Mouse (Mus musculus) urinary bladder, postnatal 10 days (tissue): ENCODE measurements around the gene Mier3.
"Not testable (repeated sequence)": the region's sequence is repeated elsewhere in the genome, so short reads cannot be mapped to it uniquely, and the experiment has no call there.

ENCODE experiments used
- DNase-seq: peaks from one replicate; pipeline ENCODE4 v3.0.0; 2022; ENCODE audit warnings: low spot score

Mier3 gene

DNA sequence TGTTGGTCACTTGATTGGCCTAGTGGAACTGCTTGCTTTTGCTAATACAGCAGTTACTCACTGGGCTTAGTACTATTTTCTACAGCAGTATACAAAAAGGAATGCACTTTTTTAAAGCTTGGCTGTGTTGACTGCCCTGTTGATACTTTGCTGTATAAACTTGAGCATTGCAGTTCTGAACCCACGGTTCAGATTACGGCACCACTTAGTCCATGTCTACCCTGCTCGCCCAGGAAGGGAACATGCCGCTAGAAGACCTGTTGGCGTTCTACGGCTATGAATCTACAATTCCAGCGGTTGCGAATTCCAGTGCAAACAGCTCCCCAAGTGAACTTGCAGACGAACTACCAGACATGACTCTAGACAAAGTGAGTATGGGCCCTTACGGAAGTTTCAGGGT, 22.6 kb downstream of the Mier3 start:
- DNase-seq = no peak

DNA sequence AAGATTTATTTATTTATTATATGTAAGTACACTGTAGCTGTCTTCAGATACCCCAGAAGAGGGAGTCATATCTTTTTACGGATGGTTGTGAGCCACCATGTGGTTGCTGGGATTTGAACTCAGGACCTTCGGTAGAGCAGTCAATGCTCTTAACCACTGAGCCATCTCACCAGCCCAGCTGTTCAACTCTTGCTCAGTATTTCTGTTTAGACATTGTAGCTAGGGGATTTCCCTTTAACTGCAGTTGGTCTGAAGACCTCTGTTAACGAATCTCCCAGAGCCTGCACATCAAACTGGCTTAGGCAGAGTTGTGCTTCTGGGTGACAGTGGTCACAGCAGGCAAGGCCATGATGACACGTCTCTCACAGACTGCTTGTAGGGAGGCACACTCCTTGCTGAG, 23.2 kb downstream of the Mier3 start:
- DNase-seq = not testable (repeated sequence)

DNA sequence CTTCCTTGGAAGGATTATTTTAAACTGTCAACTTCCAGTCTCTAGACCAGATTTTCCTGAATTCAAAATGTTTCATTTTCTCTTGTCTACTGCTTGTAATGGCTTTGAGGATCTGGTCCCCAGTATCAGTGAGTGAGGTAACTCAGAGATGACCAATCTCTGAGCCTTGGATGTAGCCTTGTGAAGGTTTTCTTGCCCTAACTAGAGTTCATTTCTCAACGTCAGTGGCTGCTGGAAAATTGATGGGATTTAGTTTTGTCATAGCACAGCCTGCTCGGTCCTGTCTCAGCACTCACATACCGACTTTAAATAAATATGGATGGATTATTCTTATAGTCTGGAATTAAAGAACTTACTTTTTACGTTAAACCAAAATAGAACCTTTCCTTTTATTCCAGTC, 29.8 kb downstream of the Mier3 start:
- DNase-seq = no peak

DNA sequence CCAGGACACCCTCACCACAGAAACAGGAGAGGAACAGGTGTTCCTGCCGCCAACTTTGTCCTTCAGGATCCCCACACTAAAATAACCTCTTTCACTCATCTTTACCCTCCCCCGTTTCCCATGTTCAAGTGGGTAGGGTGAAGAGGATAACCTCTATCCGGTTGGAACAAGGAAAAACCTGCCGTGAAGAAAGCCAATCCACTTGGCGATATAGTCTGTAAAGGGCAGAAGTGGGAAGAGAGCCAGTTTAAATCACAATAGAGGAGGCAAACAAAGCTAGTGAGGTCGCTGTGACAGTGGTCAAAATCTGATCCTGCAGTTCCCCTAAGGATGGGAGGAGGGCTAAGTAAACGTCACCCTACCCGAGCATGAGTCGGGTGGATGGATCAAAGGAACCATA, 38.9 kb downstream of the Mier3 start:
- no peak for DNase-seq

DNA sequence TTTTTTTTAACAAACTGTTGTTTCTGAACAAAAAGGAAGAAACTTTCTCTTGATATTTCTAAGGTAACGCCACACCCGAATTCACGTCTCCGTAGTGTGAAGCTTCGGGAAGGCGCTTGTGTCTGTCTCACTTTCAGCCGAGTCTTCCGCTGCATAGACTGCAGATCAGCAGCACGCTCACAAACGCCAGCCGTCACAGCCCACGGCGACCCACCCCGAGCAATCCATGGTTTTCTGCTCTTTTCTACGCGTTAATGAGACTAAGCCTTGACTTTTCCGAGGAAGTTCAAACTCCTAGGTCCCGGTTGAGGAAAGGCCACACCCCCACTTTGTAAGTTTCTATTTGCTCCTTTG, 44.0 kb downstream of the Mier3 start:
- DNase-seq = no peak

DNA sequence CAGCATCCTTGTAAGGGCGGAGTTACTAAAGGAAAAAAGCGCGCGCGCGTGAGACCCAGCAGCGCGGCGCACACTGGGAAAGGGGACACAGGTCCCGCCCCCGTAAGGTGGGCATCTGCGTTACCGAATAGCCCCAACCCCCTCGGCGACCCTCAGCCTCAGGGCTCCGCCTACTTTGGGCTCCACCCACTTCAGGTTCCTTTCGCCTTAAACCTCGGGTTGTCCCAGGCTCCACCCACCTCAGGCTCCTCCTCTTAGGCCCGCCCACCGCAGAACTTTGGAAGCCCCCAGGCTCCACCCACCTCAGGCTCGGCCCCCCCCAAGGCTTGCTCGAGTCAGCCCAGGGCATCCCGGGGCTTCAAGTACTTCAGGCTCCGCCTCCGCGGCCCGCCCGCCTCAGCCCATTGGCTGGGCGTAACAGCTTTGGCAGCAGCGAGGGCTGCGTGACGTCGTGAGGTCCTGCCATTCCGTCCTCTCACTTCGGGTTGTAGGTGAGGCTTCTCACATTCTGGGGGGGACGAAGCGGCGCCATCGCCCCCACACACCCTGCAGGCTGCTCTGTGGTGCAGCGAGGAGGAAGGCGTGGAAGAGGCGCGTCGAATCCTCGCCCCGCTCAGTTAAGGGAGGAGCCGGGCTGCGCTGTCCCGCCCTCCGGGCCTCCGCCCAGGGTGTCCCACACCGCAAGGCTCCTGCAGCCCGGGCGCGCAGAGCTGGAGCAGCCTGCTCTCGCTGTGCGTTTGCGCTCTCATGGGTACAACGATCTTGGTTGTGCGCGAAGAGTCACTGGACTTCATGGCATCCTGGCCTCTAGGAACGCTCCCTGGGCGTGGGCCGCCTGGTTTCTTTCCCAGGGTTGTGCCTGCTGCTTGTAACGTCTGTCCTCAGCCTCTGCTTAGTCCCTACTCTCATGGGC, 44.6 kb downstream of the Mier3 start:
- peak; percentile 77 for DNase-seq

DNA sequence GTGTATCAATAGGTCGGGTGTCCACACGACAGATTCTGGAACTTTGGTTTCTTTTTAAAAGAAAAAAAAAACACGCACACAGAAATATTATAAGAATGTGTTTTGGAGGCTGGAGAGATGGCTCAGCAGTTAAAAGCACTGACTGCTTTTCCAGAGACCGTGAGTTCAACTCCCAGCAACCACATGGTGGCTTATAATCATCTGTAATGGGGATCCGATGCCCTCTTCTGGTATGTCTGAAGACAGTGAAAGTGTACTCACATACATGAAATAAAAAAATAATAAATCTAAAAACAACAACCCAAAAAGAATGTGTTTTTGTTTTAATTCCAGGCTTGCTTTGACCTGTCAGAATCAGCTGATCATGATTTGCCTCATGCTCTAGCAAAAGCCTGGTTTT, 46.1 kb downstream of the Mier3 start:
- DNase-seq = no peak

DNA sequence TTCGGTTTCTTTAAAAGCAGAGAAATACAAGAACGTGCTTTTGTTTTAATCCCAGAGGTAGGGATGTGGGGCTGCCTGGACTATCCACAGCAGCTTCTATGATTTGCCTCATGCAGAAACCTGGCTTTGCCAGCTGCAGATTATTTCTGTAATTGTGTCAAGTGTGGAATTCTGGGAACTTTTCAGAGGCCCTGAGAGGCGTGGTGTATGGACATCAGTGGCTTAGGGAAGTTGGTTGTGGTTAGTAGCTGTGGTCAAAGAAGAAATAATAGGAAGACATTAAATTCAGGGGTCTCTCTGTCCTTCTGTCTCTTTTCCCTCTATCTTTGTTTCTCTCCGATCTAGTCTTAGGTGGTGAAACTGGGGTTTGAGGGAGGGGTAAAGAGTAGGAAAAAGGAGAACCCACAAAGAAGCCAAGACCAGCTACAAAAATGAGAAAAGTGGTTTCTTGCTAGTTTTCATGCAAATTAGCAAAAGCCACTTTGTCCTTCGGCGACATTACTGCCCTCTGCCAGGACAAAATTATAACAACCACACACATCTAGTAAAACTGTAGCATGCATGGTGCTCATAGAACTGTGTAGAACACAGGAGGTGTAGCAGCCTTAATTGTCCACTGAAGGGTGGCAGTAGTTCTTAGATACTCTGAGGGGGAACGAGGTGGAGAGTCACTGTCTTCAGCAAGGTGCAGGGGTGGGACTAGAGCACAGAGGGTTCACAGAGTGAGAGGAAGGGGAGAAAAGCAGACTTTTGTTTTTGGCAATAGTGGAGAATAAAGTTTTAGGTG, 60.6 kb downstream of the Mier3 start:
- DNase-seq = no peak

DNA sequence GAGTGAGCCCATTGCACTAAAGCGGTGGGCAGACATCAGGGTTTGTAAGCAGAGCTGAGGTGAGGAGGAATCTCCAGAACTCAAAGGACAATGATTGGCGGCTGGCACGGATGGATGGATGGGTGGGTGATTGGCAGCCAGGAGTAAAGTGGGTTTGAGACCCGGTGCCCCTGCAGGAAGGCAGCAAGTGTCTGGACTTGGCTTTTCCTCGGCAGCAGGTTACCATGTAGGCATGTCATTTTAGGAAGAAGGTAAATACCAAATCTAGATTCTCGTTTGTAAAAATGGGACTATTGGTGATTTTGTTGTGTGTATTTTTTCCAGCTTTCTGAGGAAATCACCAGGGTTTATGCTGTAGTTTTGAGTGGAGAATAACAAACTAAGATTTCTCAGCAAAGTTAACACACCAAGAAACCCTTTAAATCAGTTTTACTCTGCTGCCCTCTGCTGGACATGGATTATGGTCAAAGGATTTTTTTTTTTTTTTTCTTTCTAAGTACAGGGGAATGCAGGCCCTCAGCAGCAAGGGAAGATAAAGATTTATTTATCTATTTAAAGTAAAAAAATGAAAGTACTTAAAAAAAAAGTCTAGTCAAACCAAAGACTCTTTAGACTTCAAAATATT, 61.3 kb downstream of the Mier3 start:
- no peak for DNase-seq

DNA sequence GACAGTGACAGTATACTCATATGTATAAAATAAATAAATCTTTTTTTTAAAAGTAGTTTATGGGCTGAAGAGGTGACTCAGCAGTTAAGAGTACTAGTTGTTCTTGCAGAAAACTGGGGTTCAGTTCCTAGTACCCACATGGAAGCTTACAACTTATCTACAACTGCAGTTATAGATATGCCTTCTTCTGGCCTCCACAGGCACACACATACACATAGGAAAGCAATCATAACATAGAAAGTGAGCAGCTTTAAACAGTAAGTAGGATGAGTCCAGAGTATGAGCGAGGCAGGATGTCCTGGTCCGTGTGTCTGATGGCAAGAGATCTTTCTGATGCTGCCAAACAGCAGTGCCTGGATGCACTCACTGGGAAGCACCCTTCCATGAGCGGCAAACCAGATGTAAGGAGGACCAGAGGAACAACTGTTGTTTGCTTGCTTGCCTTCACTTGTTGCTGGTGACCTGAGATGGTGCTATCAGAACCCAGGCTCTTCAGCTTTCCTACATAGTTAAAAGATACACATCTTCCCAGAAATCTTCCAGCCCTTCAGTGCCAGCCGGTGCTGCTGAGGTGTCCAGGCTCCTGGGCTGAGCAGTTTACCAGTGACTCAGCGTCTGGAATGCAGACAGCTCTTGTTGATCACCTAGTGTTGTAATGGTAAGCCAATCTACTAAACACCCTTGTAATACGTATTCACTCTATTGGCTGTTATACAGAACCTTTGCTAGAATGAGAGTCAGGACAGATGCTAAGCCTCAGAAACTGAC, 63.6 kb downstream of the Mier3 start:
- DNase-seq = no peak

DNA sequence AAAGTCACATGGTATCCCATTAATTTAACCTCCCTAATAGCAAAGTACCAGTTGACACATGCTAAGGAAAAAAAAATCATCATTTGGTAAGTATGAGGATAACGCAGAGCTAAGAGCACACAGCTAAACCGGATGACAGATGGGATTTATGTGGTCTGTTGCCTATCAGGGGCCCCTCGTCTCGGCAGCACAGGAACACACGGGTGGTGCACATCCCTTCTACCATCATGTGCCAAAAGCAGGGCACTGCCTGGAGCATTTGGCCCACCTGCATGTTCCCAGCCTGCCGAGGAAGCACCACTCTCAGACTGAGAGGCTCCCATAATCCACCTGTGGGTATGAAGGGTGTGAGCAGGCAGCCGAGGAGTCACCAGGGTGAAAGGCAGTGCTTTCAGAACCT, 64.4 kb downstream of the Mier3 start:
- DNase-seq = no peak

DNA sequence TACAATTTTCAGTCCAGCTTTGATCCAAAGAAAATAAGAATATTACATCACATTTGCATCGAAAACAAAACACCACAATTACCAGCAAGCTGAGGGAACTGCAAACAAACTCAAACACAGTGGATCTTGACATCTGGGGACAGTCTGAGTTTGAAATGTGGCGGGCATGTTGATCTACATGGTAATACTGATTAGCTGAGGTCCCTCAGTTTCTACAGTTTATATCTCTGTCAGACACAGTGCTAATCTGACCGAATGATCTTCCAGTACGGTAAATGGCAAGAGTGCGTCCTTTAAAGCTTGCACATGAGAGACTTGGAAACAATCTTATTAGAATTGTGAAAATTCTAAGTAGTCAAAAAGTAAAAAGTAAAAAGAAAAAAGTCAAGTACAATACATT, 66.1 kb downstream of the Mier3 start:
- no peak for DNase-seq

DNA sequence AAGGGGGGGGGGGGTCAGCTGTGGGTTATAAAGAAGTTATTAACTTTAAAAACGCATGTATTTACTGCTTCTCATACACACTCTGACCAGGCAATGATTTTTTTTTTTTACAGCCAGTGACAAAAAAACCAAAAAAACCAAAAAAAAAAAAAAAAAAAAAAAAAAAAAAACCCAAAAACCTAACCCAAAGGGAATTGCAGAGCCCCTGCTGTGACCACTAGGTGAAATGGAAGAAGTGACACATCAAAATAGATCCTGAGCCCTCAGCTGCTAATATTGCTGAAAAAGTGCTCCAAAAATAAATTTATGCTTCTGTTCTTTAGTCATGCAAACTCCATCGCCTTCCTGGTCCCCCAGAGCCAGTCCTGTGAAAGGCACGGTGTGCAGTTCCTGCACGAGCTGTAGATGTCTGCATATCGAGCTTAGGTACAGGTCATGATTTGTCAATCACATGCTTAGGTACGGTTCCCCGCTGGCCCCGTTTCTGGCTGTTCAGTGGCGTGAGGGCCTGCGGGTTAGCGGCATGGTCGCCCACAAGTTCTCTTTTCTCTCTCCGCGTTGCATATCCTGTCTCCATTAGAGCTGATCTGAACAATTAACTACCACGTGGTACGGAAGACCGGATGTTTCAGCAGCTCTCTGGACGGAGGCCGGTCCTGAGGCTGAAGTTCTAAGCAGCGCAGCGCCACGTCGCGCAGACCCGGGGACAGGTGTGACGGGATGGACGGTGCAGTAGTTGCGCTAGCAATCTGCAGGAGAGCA, 67.7 kb downstream of the Mier3 start:
- DNase-seq = no peak

DNA sequence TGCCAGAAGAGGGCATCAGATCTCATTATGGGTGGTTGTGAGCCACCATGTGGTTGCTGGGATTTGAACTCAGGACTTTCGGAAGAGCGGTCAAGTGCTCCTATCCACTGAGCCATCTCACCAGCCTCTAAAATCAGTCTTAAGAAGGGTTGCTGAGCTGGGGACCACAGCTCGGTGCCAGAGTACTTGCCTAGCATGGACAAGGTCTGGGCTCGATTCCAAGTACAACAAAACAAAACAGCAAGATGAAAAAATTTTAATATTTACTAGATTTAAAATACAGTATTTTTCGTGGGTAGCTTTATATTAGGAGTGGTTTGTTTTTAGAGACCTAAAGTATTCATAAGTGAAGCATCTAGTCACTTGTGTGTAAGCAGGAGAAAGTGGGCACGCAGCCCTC, 72.5 kb downstream of the Mier3 start:
- DNase-seq = no peak

DNA sequence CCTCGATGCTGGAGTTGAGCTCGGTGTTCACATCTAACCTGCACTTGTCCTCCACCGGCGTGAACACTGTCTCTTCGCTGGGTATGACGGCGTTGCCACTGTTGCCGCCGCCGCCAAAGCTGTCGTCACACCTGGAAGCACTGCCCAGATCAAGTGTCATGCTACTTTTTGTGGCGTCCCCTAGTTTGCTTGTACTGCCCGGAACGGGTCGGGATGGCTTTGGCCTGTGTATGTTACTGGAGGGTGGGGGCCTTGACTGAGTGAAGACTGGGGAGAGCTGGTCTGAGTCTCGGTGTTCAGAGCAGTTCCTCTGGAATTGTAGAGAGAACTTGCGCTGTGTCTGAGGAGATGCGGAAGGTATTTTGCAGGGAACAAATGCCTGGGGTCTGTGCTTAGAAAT, 74.6 kb downstream of the Mier3 start:
- no peak for DNase-seq

DNA sequence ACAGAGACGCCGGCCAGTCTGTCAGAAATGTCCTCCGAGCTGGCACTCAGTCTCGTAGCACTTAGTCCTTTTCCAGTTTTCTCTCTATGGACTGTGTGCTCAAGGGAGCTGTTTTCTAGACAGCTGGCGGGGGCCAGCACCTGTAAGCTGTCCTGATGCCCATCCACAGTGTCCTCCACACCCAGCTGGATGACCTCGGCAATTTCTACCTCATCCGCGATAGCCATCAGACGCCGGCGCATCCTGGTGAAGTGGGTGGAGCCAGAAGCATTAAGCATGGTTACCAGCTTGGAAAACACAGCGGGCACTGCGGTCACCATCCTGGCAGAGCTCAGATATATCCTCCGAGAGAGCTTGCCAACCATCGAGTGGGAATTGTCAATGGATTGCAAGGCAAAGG, 75.2 kb downstream of the Mier3 start:
- no peak for DNase-seq

DNA sequence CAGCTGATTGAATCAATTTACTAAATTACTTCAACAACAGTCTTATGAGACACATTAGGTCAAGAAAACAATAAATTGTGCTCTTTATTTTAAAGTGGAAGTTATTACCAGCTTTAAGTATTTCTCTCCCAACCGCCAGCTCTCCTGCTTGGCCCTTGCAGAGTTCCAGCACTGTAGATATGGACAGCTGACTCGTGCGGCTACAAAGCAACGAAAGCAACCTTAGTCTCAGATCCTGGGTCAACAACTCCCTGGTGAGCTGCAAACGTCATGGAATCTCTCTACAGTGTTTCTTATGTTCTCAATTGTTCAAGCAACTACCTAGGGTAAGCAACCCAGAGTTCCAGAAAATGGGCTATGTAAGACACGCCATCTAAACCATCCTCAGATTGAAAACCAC, 76.2 kb downstream of the Mier3 start:
- no peak for DNase-seq

DNA sequence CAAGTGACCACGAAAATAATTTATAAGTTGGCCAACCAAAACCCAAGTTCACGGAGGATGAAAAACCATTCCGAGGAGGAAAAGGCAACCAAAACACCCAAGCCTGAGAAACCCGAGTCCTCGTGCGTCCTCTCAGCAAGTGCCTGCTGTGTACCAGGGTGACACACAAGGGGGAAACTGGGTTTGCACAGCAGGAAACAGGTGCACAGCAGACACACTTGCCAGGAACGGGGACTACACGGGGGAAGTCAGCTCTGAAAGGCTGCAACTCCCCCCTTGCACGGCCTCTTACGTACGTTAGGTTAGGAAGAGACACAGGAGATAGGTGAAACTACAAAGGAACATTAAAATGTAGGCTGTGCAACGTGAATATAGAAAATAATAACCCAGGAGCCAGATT, 81.7 kb downstream of the Mier3 start:
- no peak for DNase-seq
